Mouse (Mus musculus) heart, postnatal 36 days (tissue): Measurements from ENCODE around the gene Glud1. TPM values are rescaled to one million over a fixed set of nuclear protein-coding genes. Genes with fewer than 3 reads are reported as not detected.

Experiments used
- DNase-seq, 2 experiments: peaks; one replicate each; pipeline ENCODE4 v3.0.0; 2021 to 2022
- intact Hi-C: fragments of 180-260 bp; cut with DNase I; formaldehyde crosslinking; loops from one replicate; pipeline ENCODE4 v1.15.1; 2025
- total RNA-seq, 2 experiments: library from RNA; stranded (reverse); gene quantifications; 2 replicates each; pipeline ENCODE4 v1.2.3; 2021

Glud1 gene
- 100 to 1,000 TPM; 140 to 154 TPM for total RNA-seq

- intact Hi-C loops = loop anchor here (2.0 to 10.0 kb wide), 3 partner anchors 38 to 364 kb away; partner anchors contain the start of gene Wapl
- DNase-seq = peak; percentile 97 to 98
These were observed at the start of gene Glud1, which contains the start of gene Shld2 for GRCm38 (mm10) chr14:34310234-34310965. Glud1 (plus strand) TSS chr14:34310727. Shld2 (minus strand) TSS chr14:34310493.

GRCm38 (mm10) chr14:34268046-34268445 lies 42.5 kb upstream of the Glud1 start:
- no peak for DNase-seq
- intact Hi-C loops = no loop called here

- no peak for DNase-seq
- intact Hi-C loops = loop anchor here (1.0 to 5.0 kb wide), 4 partner anchors 39 to 129 kb away; partner anchors contain the start of genes Glud1 and Shld2
These were observed 37.2 kb upstream of the Glud1 start for GRCm38 (mm10) chr14:34273280-34273679.

- intact Hi-C loops = loop anchor here (5.0 kb wide), 2 partner anchors 38 to 128 kb away; partner anchors contain the start of genes Glud1 and Shld2
- DNase-seq = no peak
These were observed 36.4 kb upstream of the Glud1 start for GRCm38 (mm10) chr14:34274141-34274540.

- intact Hi-C loops = no loop called here
These were observed 35.3 kb upstream of the Glud1 start for GRCm38 (mm10) chr14:34275225-34275624.

GRCm38 (mm10) chr14:34279726-34280125 lies 30.8 kb upstream of the Glud1 start:
- no peak for DNase-seq

More at GRCm38 (mm10) chr14:34275225-34275624, 35.3 kb upstream of the Glud1 start:
- no peak for DNase-seq

GRCm38 (mm10) chr14:34280798-34281197 lies 29.7 kb upstream of the Glud1 start:
- DNase-seq = no peak
- intact Hi-C loops = no loop called here

More at GRCm38 (mm10) chr14:34279726-34280125, 30.8 kb upstream of the Glud1 start:
- intact Hi-C loops = no loop called here

- intact Hi-C loops = no loop called here
- no peak for DNase-seq
These were observed 28.7 kb upstream of the Glud1 start for GRCm38 (mm10) chr14:34281736-34282269.

- DNase-seq = no peak
- intact Hi-C loops = no loop called here
These were observed 22.1 kb upstream of the Glud1 start for GRCm38 (mm10) chr14:34288396-34288795.

- DNase-seq = no peak
- intact Hi-C loops = no loop called here
These were observed 21.1 kb upstream of the Glud1 start for GRCm38 (mm10) chr14:34289259-34290015.

GRCm38 (mm10) chr14:34290229-34290628 lies 20.3 kb upstream of the Glud1 start:
- DNase-seq = no peak
- intact Hi-C loops = no loop called here

GRCm38 (mm10) chr14:34293641-34294040 lies 16.9 kb upstream of the Glud1 start:
- intact Hi-C loops = no loop called here

GRCm38 (mm10) chr14:34296350-34296749 lies 14.2 kb upstream of the Glud1 start:
- no peak for DNase-seq
- intact Hi-C loops = no loop called here

More at GRCm38 (mm10) chr14:34293641-34294040, 16.9 kb upstream of the Glud1 start:
- no peak for DNase-seq

- intact Hi-C loops = no loop called here
- no peak for DNase-seq
These were observed 13.5 kb upstream of the Glud1 start for GRCm38 (mm10) chr14:34297038-34297437.

GRCm38 (mm10) chr14:34297634-34298033 lies 12.9 kb upstream of the Glud1 start:
- intact Hi-C loops = no loop called here
- no peak for DNase-seq

- intact Hi-C loops = no loop called here
These were observed 11.4 kb upstream of the Glud1 start for GRCm38 (mm10) chr14:34298871-34299700.

GRCm38 (mm10) chr14:34302681-34303242 lies 7.8 kb upstream of the Glud1 start:
- no peak for DNase-seq
- intact Hi-C loops = no loop called here

More at GRCm38 (mm10) chr14:34298871-34299700, 11.4 kb upstream of the Glud1 start:
- no peak for DNase-seq

- DNase-seq = no peak
- intact Hi-C loops = no loop called here
These were observed 7.3 kb upstream of the Glud1 start for GRCm38 (mm10) chr14:34303265-34303680.

GRCm38 (mm10) chr14:34309266-34309665 lies 1.3 kb upstream of the Glud1 start:
- DNase-seq = no peak
- intact Hi-C loops = no loop called here

- intact Hi-C loops = loop anchor here (2.0 to 10.0 kb wide), 3 partner anchors 38 to 365 kb away; partner anchors contain the start of gene Wapl
- no peak for DNase-seq
These were observed 657 bp upstream of the Glud1 start for GRCm38 (mm10) chr14:34309907-34310233.
